Mouse (Mus musculus) cerebellum, adult 2 months (tissue): Measurements from ENCODE around the gene Tbc1d1.

ENCODE experiments used
- CTCF ChIP-seq: fragments of 200-500 bp; IDR thresholded peaks from 2 replicates; pipeline ENCODE4 v1.5.1; 2011; ENCODE audit warnings: low read depth, mild to moderate bottlenecking, control low read depth, low read length, moderate library complexity, borderline replicate concordance; ENCODE audit not compliant: insufficient read depth
- POLR2A ChIP-seq: fragments of 200-500 bp; IDR thresholded peaks from 2 replicates; pipeline ENCODE4 v1.6.1; 2011; ENCODE audit warnings: low read length, control low read depth, borderline replicate concordance; ENCODE audit not compliant: insufficient read depth

GRCm38 (mm10) chr5:64190892-64191291 lies 34.8 kb downstream of the Tbc1d1 start:
- TF ChIP-seq CTCF (no peak), POLR2A (no peak)
